Mouse (Mus musculus) cortical plate, adult 2 months (tissue): ENCODE measurements around the gene Cdk4.

Experiments used
- CTCF ChIP-seq: fragments of 200-500 bp; IDR thresholded peaks from 2 replicates; pipeline ENCODE4 v1.5.1; 2011; ENCODE audit warnings: mild to moderate bottlenecking, control low read depth, low read length; ENCODE audit not compliant: insufficient read depth; ENCODE audit errors: extremely low read depth
- POLR2A ChIP-seq: fragments of 200-500 bp; IDR thresholded peaks from 2 replicates; pipeline ENCODE4 v1.6.1; 2011; ENCODE audit warnings: mild to moderate bottlenecking, low read length, control low read depth; ENCODE audit not compliant: insufficient read depth; ENCODE audit errors: extremely low read depth

DNA sequence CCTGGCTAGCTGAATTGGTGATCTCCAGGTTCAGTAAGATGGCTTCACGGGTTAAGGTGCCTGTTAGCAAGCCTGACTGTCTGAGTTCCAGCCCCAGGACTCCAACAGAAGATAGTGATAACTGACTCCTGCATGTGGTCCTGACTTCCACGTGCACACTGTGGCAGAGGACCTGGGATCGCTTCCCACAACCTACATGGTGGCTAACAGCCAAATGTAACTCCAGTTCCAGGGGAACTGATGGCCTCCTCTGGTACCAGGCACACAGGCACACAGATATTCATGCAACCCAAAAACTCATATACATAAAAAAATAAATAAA is 44.9 kb downstream of the Cdk4 start:
- TF ChIP-seq CTCF (no peak), POLR2A (no peak)
